Mouse (Mus musculus): Measurements from ENCODE around the gene Ptpn3. TPM values are rescaled to one million over a fixed set of nuclear protein-coding genes. Genes with fewer than 3 reads are reported as not detected.

Gene Ptpn3
- polyA plus RNA-seq, 1 experiment: 4.0 TPM

DNA sequence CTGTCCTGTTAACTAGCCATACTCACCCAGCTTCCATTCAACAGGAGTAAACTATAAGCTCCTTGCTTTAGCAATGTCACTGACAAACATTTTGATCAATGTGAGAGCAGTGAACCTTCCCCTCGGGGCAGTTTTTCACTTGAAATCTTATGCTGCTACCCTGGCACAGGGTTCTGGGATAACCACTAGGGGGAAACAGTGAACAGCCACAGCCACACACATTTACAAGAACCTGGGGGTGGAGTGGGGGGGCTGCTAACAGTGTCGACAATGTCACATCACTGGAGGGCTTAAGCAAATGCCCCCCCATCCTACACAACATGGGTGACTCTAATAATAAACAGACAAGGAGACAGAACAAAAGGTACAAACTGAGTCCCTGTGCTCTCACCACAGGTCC, 51.0 kb downstream of the Ptpn3 start:
- TF ChIP-seq CTCF (IDR thresholded peaks at IDR 0.05; ENCODE audit: borderline replicate concordance, insufficient read depth, low read length) (no peak), POLR2A (IDR thresholded peaks at IDR 0.05; ENCODE audit: low read depth, low read length) (no peak)

DNA sequence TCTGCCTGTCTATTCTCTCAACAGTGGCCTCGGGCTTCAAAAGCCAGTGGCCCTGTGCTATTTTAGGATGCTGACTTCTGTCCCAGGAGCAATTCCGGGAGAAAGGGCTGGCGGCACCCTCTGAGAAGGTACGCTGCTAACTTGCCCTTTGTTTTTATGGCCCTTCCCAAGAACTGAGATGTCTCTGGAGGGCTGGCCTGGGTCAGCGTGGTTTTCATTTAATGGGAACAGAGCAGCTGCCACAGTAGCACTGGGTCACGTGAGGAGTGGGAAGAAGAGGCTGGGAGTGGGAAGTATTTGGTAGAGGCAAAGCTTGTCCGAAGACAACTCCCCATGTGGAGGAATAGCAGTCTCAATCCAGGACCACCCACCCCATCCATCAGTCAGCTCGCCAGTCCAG, 52.5 kb downstream of the Ptpn3 start:
- H3K4me3 ChIP-seq (ENCODE audit: insufficient read depth, low read length): no peak overlapping the region
- no peak for TF ChIP-seq CTCF (IDR thresholded peaks at IDR 0.05; ENCODE audit: borderline replicate concordance, insufficient read depth, low read length)
- no peak for TF ChIP-seq POLR2A (IDR thresholded peaks at IDR 0.05; ENCODE audit: low read depth, low read length)
- no peak overlapping the region for H3K27ac ChIP-seq (ENCODE audit: insufficient read depth, low read length)

More for the DNA sequence above, 51.0 kb downstream of the Ptpn3 start:
- H3K4me3 ChIP-seq (ENCODE audit: insufficient read depth, low read length): no peak overlapping the region
- H3K4me1 ChIP-seq (ENCODE audit: control insufficient read depth, insufficient read depth, low read length): no peaks in the 10 kb centered on the region
- H3K27ac ChIP-seq (ENCODE audit: insufficient read depth, low read length): no peak overlapping the region

DNA sequence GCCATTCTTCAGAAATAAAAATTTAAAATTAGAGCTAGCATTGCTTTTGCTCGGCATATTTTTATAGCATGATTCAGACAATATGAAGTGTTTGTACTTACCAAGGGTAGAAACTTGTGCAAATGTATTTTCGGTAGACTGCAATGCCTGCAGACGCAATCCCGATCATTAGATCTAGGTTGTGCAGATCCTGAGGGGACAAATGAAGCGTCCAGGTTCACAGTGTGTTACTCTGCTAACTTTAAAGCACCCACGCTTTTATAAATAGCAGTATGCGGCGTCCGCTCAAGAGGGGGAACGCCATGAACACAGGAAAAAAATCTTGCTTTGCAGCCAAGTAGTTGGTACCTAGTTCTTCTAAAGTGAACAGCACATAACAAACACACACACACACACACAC, 56.8 kb downstream of the Ptpn3 start:
- Histone ChIP-seq H3K27ac (ENCODE audit: insufficient read depth, low read length) (no peak overlapping the region), H3K4me1 (ENCODE audit: control insufficient read depth, insufficient read depth, low read length) (no peaks in the 10 kb centered on the region), H3K4me3 (ENCODE audit: insufficient read depth, low read length) (no peak overlapping the region)
- no peak for TF ChIP-seq CTCF (IDR thresholded peaks at IDR 0.05; ENCODE audit: borderline replicate concordance, insufficient read depth, low read length)
- TF ChIP-seq POLR2A (IDR thresholded peaks at IDR 0.05; ENCODE audit: low read depth, low read length): no peak

More for the DNA sequence above, 52.5 kb downstream of the Ptpn3 start:
- no peaks in the 10 kb centered on the region for H3K4me1 ChIP-seq (ENCODE audit: control insufficient read depth, insufficient read depth, low read length)

DNA sequence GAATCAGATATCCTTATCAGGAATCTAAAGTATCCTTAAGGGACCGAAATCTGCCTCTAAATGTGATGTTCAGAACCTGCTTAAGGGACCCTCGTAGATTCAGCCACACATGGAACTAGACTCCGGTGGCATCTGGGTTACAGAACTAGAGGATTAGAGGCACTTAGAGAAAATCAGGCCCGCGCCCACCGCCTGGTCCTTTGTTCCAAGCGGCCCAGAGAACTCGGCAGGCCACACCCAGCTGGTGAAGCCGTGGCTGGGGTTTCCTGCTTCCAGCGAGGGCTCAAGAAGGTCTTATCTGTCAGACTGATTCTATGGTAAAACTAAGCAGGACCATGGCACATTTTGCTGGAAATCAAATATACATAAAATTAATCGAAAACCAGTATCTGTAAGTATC, 58.3 kb downstream of the Ptpn3 start:
- TF ChIP-seq POLR2A (IDR thresholded peaks at IDR 0.05; ENCODE audit: low read depth, low read length): no peak
- TF ChIP-seq CTCF (IDR thresholded peaks at IDR 0.05; ENCODE audit: borderline replicate concordance, insufficient read depth, low read length): no peak
- H3K4me1 ChIP-seq (ENCODE audit: control insufficient read depth, insufficient read depth, low read length): no peaks in the 10 kb centered on the region
- no peak overlapping the region for H3K27ac ChIP-seq (ENCODE audit: insufficient read depth, low read length)
- no peak overlapping the region for H3K4me3 ChIP-seq (ENCODE audit: insufficient read depth, low read length)

GRCm38 (mm10) chr4:57240934-57241333, 60.7 kb downstream of the Ptpn3 start:
- Histone ChIP-seq H3K4me3 (ENCODE audit: insufficient read depth, low read length) (no peak overlapping the region), H3K27ac (ENCODE audit: insufficient read depth, low read length) (no peak overlapping the region), H3K4me1 (ENCODE audit: control insufficient read depth, insufficient read depth, low read length) (no peaks in the 10 kb centered on the region)
- TF ChIP-seq CTCF (IDR thresholded peaks at IDR 0.05; ENCODE audit: borderline replicate concordance, insufficient read depth, low read length): no peak
- TF ChIP-seq POLR2A (IDR thresholded peaks at IDR 0.05; ENCODE audit: low read depth, low read length): no peak

DNA sequence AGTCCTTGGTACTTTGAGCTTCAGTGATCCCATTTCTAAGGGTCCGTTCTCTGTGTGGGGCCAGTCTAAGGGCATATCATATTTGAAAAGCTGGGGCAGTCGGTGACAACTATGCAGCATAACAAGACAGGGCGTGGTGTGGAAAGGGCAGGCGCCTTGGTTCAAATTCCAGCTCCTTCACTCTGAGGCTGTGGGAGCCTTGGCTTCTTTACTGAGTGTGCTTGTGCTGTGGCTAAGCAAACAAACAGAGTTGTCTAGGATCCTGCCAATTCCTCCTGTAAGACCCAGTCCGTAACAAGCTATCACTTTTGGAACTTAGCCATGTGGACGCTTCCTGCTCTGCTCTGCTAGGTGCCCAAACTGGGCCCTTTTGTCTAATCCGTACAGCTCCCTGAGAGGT, 61.5 kb downstream of the Ptpn3 start:
- H3K4me3 ChIP-seq (ENCODE audit: insufficient read depth, low read length): no peak overlapping the region
- TF ChIP-seq CTCF (IDR thresholded peaks at IDR 0.05; ENCODE audit: borderline replicate concordance, insufficient read depth, low read length): no peak
- TF ChIP-seq POLR2A (IDR thresholded peaks at IDR 0.05; ENCODE audit: low read depth, low read length): no peak
- H3K27ac ChIP-seq (ENCODE audit: insufficient read depth, low read length): no peak overlapping the region
- no peaks in the 10 kb centered on the region for H3K4me1 ChIP-seq (ENCODE audit: control insufficient read depth, insufficient read depth, low read length)

DNA sequence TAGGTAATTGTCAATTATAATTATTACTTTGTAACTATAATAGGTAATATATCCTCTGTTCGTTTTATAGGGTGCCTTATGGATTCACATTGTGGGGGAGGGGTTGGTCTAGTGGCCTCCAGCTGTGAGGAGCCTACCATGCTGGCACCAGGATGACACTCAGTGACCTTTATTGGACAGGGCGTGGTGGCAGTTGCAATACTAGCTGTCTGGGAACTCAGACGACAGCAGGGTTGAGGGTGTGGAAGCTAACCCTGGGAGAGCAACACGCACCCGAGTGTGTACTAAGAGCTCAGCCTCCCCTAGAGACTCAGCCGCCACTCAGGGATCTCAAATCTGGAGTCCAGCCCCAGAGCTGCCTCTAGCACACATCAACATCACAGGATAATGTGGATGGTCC, 62.5 kb downstream of the Ptpn3 start:
- no peak overlapping the region for H3K4me3 ChIP-seq (ENCODE audit: insufficient read depth, low read length)
- H3K4me1 ChIP-seq (ENCODE audit: control insufficient read depth, insufficient read depth, low read length): no peaks in the 10 kb centered on the region
- TF ChIP-seq CTCF (IDR thresholded peaks at IDR 0.05; ENCODE audit: borderline replicate concordance, insufficient read depth, low read length): no peak
- TF ChIP-seq POLR2A (IDR thresholded peaks at IDR 0.05; ENCODE audit: low read depth, low read length): no peak
- H3K27ac ChIP-seq (ENCODE audit: insufficient read depth, low read length): no peak overlapping the region

DNA sequence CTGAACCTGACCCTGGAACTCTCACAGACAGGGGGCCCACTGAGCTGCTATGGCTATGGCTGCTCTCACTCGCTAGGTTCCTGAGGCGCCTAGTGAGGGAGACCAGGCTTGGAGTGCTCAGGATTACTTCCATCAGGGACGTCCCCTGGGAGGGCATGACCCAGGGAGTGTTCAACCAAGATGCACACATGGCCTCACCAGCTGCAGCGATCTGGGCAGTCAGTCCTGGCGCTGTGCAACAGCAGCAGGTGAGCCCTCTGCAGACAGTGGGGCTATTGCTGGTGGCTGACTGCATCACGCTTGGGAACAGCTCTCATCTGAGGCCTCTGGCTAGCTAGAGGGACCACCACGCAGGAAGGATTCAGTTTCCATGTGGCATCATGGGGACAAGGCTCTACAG, 63.5 kb downstream of the Ptpn3 start:
- no peak overlapping the region for H3K4me3 ChIP-seq (ENCODE audit: insufficient read depth, low read length)
- no peak overlapping the region for H3K27ac ChIP-seq (ENCODE audit: insufficient read depth, low read length)
- no peaks in the 10 kb centered on the region for H3K4me1 ChIP-seq (ENCODE audit: control insufficient read depth, insufficient read depth, low read length)
- TF ChIP-seq CTCF (IDR thresholded peaks at IDR 0.05; ENCODE audit: borderline replicate concordance, insufficient read depth, low read length) (no peak), POLR2A (IDR thresholded peaks at IDR 0.05; ENCODE audit: low read depth, low read length) (no peak)

DNA sequence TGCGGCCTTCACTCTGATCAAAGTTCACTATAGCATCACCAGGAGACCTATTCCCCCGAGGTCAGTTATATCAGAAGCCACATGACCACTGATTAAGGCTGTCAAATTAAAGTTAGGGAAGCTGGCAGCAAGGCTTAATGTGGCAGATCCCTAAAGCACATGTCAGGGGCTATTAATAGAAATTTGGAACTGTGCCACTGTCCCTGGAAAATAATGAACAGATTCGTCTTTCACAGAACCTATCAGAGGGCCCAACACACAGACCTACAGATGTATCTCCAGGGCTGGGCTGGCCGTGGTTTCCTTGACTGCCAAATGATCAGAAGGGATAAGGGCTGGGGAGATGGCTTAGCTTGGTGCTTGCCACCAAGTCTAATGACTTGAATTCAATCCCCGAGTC, 65.1 kb downstream of the Ptpn3 start:
- H3K4me1 ChIP-seq (ENCODE audit: control insufficient read depth, insufficient read depth, low read length): no peaks in the 10 kb centered on the region
- H3K27ac ChIP-seq (ENCODE audit: insufficient read depth, low read length): no peak overlapping the region
- no peak for TF ChIP-seq POLR2A (IDR thresholded peaks at IDR 0.05; ENCODE audit: low read depth, low read length)
- no peak for TF ChIP-seq CTCF (IDR thresholded peaks at IDR 0.05; ENCODE audit: borderline replicate concordance, insufficient read depth, low read length)

DNA sequence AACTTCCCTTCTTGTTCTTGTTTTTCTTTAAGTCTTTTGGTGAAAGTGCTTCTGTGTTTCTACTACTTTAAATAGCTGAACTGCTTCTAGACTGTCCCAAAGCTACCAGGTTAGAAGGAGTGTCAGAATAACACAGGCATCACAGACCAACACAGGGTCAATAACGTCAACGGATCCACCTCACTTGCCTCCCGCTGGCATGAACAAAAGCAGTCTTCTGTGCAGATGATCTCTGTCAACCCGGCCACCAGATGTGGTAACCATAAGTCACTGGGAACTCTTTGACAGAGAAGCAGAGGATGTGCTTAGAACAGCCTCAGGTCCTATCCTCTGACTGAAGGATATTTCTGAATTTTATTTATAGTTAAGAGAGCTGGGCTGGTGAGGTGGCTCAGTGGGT, 65.9 kb downstream of the Ptpn3 start:
- Histone ChIP-seq H3K4me3 (ENCODE audit: insufficient read depth, low read length) (no peak overlapping the region), H3K4me1 (ENCODE audit: control insufficient read depth, insufficient read depth, low read length) (no peaks in the 10 kb centered on the region), H3K27ac (ENCODE audit: insufficient read depth, low read length) (no peak overlapping the region)
- TF ChIP-seq POLR2A (IDR thresholded peaks at IDR 0.05; ENCODE audit: low read depth, low read length) (no peak), CTCF (IDR thresholded peaks at IDR 0.05; ENCODE audit: borderline replicate concordance, insufficient read depth, low read length) (no peak)

More for the DNA sequence above, 65.1 kb downstream of the Ptpn3 start:
- H3K4me3 ChIP-seq (ENCODE audit: insufficient read depth, low read length): no peak overlapping the region

- no peaks in the 10 kb centered on the region for H3K4me1 ChIP-seq (ENCODE audit: control insufficient read depth, insufficient read depth, low read length)
- TF ChIP-seq POLR2A (IDR thresholded peaks at IDR 0.05; ENCODE audit: low read depth, low read length) (no peak), CTCF (IDR thresholded peaks at IDR 0.05; ENCODE audit: borderline replicate concordance, insufficient read depth, low read length) (no peak)
- no peak overlapping the region for H3K4me3 ChIP-seq (ENCODE audit: insufficient read depth, low read length)
- H3K27ac ChIP-seq (ENCODE audit: insufficient read depth, low read length): no peak overlapping the region
Measured at GRCm38 (mm10) chr4:57234348-57234747, 67.3 kb downstream of the Ptpn3 start.

All from embryonic fibroblast, embryonic 13.5 days (primary cell).